Mouse (Mus musculus): ENCODE data around the gene Mrgprb4. TPM values are rescaled to one million over a fixed set of nuclear protein-coding genes. Genes with fewer than 3 reads are reported as not detected.

The Mrgprb4 gene
- polyA plus RNA-seq (2012; rRNA removed; ENCODE audit: low replicate concordance): not detected in 2 replicates

GRCm38 (mm10) chr7:48199188-48199587 is at the start of gene Mrgprb4:
Gene Mrgprb4 (minus strand): TSS chr7:48199288.

GRCm38 (mm10) chr7:48168919-48169318 is 30.2 kb downstream of the Mrgprb4 start, which contains the start of gene Mrgprb5:
Gene Mrgprb5 (minus strand): TSS chr7:48169019.

Other genes starting within 250 kb of the Mrgprb4 start
- gene Mrgpra4, start 217.2 kb downstream of the Mrgprb4 start, polyA plus RNA-seq (2012; rRNA removed; ENCODE audit: low replicate concordance): 0.56 and 0.65 TPM in 2 replicates
- 0.32 TPM in 1 of 2 replicates, not detected in the other for gene Mrgprx1, start 171.7 kb downstream of the Mrgprb4 start, polyA plus RNA-seq (2012; rRNA removed; ENCODE audit: low replicate concordance)
- not detected in 2 replicates for gene Mrgprb5, start 30.3 kb downstream of the Mrgprb4 start, polyA plus RNA-seq (2012; rRNA removed; ENCODE audit: low replicate concordance)
- not detected in 2 replicates for gene Mrgprb8, start 189.2 kb upstream of the Mrgprb4 start, polyA plus RNA-seq (2012; rRNA removed; ENCODE audit: low replicate concordance)

Measured in mammary gland, adult 2 months (tissue).